Mouse (Mus musculus): ENCODE results near the gene Gmpr. TPM values are rescaled to one million over a fixed set of nuclear protein-coding genes. Genes with fewer than 3 reads are reported as not detected.
A peak's percentile ranks its signal among the peaks of the same experiment; 100 is the strongest.
"Not testable (repeated sequence)": the region's sequence is repeated elsewhere in the genome, so short reads cannot be mapped to it uniquely, and the experiment has no call there.

Gmpr gene
- polyA plus RNA-seq, 1 experiment from 2014 or later = 62.4 TPM

GRCm38 (mm10) chr13:45475297-45475696, 31.9 kb upstream of the Gmpr start:
- ATAC-seq (ENCODE audit: low FRiP score, low TSS enrichment) = no peak
- H3K4me3 ChIP-seq (ENCODE audit: low read length) = no peak overlapping the region
- no peaks in the 10 kb centered on the region for H3K27me3 ChIP-seq (ENCODE audit: insufficient read depth, low read length)
- H3K4me2 ChIP-seq (replicated peaks; ENCODE audit: low read depth, low read length) = no peak overlapping the region
- no peaks in the 10 kb centered on the region for H3K9me3 ChIP-seq (ENCODE audit: low read length)
- WGBS = 83% methylated on average over 8 of the region's 8 CpGs
- H3K27ac ChIP-seq (ENCODE audit: low read length) = no peak overlapping the region
- H3K36me3 ChIP-seq (ENCODE audit: insufficient read depth, low read length) = no peaks in the 10 kb centered on the region
- peaks cover 4% of the 10 kb centered on the region; the same call in 1 of the 2 replicates for H3K4me1 ChIP-seq (ENCODE audit: insufficient read depth, low read length)
- no peak overlapping the region for H3K9ac ChIP-seq (replicated peaks; ENCODE audit: low read length)

- 28% methylated on average over 3 of the region's 3 CpGs for WGBS
- H3K4me3 ChIP-seq (ENCODE audit: low read length) = no peak overlapping the region
- H3K9me3 ChIP-seq (ENCODE audit: low read length) = no peaks in the 10 kb centered on the region
- ATAC-seq (ENCODE audit: low FRiP score, low TSS enrichment) = peak; percentile 57
- H3K9ac ChIP-seq (replicated peaks; ENCODE audit: low read length) = no peak overlapping the region
- H3K4me2 ChIP-seq (replicated peaks; ENCODE audit: low read depth, low read length) = no peak overlapping the region
- H3K27ac ChIP-seq (ENCODE audit: low read length) = no peak overlapping the region
- H3K36me3 ChIP-seq (ENCODE audit: insufficient read depth, low read length) = no peaks in the 10 kb centered on the region
- no peaks in the 10 kb centered on the region for H3K4me1 ChIP-seq (ENCODE audit: insufficient read depth, low read length)
- H3K27me3 ChIP-seq (ENCODE audit: insufficient read depth, low read length) = no peaks in the 10 kb centered on the region
Observed at GRCm38 (mm10) chr13:45477183-45477582, 30.1 kb upstream of the Gmpr start.

GRCm38 (mm10) chr13:45479951-45480350, 27.3 kb upstream of the Gmpr start:
- ATAC-seq (ENCODE audit: low FRiP score, low TSS enrichment) = no peak
- Histone ChIP-seq H3K27ac (ENCODE audit: low read length) (no peak overlapping the region), H3K9ac (replicated peaks; ENCODE audit: low read length) (no peak overlapping the region), H3K9me3 (ENCODE audit: low read length) (peaks cover 5% of the 10 kb centered on the region; the same call in 1 of the 2 replicates), H3K36me3 (ENCODE audit: insufficient read depth, low read length) (no peaks in the 10 kb centered on the region), H3K4me1 (ENCODE audit: insufficient read depth, low read length) (no peaks in the 10 kb centered on the region), H3K4me2 (replicated peaks; ENCODE audit: low read depth, low read length) (no peak overlapping the region), H3K4me3 (ENCODE audit: low read length) (no peak overlapping the region), H3K27me3 (ENCODE audit: insufficient read depth, low read length) (no peaks in the 10 kb centered on the region)
- WGBS = 64% methylated on average over 6 of the region's 6 CpGs

- Histone ChIP-seq H3K4me1 (ENCODE audit: insufficient read depth, low read length) (no peaks in the 10 kb centered on the region), H3K27ac (ENCODE audit: low read length) (no peak overlapping the region), H3K9ac (replicated peaks; ENCODE audit: low read length) (no peak overlapping the region), H3K9me3 (ENCODE audit: low read length) (peaks cover 5% of the 10 kb centered on the region; the same call in 1 of the 2 replicates), H3K27me3 (ENCODE audit: insufficient read depth, low read length) (no peaks in the 10 kb centered on the region), H3K4me3 (ENCODE audit: low read length) (no peak overlapping the region), H3K4me2 (replicated peaks; ENCODE audit: low read depth, low read length) (no peak overlapping the region), H3K36me3 (ENCODE audit: insufficient read depth, low read length) (no peaks in the 10 kb centered on the region)
- WGBS = 82% methylated on average over 2 of the region's 2 CpGs
- ATAC-seq (ENCODE audit: low FRiP score, low TSS enrichment) = no peak
Observed at GRCm38 (mm10) chr13:45483215-45483614, 24.0 kb upstream of the Gmpr start.

GRCm38 (mm10) chr13:45483949-45484348, 23.3 kb upstream of the Gmpr start:
- not testable (repeated sequence) for H3K4me2 ChIP-seq (replicated peaks; ENCODE audit: low read depth, low read length); H3K9me3 ChIP-seq (ENCODE audit: low read length); H3K36me3 ChIP-seq (ENCODE audit: insufficient read depth, low read length); ATAC-seq (ENCODE audit: low FRiP score, low TSS enrichment); H3K27me3 ChIP-seq (ENCODE audit: insufficient read depth, low read length); H3K4me1 ChIP-seq (ENCODE audit: insufficient read depth, low read length); H3K27ac ChIP-seq (ENCODE audit: low read length); H3K4me3 ChIP-seq (ENCODE audit: low read length); H3K9ac ChIP-seq (replicated peaks; ENCODE audit: low read length)
- WGBS = 93% methylated on average over 16 of the region's 16 CpGs

GRCm38 (mm10) chr13:45485602-45486001, 21.6 kb upstream of the Gmpr start:
- Histone ChIP-seq H3K4me2 (replicated peaks; ENCODE audit: low read depth, low read length) (no peak overlapping the region), H3K9me3 (ENCODE audit: low read length) (peaks cover 5% of the 10 kb centered on the region; the same call in 1 of the 2 replicates)
- WGBS = 68% methylated on average over 4 of the region's 4 CpGs

GRCm38 (mm10) chr13:45486598-45486997, 20.6 kb upstream of the Gmpr start:
- Histone ChIP-seq H3K27me3 (ENCODE audit: insufficient read depth, low read length) (no peaks in the 10 kb centered on the region), H3K9ac (replicated peaks; ENCODE audit: low read length) (no peak overlapping the region), H3K9me3 (ENCODE audit: low read length) (peaks cover 5% of the 10 kb centered on the region; the same call in 1 of the 2 replicates), H3K27ac (ENCODE audit: low read length) (no peak overlapping the region), H3K36me3 (ENCODE audit: insufficient read depth, low read length) (no peaks in the 10 kb centered on the region), H3K4me2 (replicated peaks; ENCODE audit: low read depth, low read length) (no peak overlapping the region), H3K4me1 (ENCODE audit: insufficient read depth, low read length) (no peaks in the 10 kb centered on the region), H3K4me3 (ENCODE audit: low read length) (no peak overlapping the region)
- 35% methylated on average over 2 of the region's 2 CpGs for WGBS
- peak; percentile 77 for ATAC-seq (ENCODE audit: low FRiP score, low TSS enrichment)

More at GRCm38 (mm10) chr13:45485602-45486001, 21.6 kb upstream of the Gmpr start:
- no peak overlapping the region for H3K9ac ChIP-seq (replicated peaks; ENCODE audit: low read length)
- H3K4me1 ChIP-seq (ENCODE audit: insufficient read depth, low read length) = no peaks in the 10 kb centered on the region
- ATAC-seq (ENCODE audit: low FRiP score, low TSS enrichment) = no peak
- no peaks in the 10 kb centered on the region for H3K36me3 ChIP-seq (ENCODE audit: insufficient read depth, low read length)
- H3K4me3 ChIP-seq (ENCODE audit: low read length) = no peak overlapping the region
- H3K27ac ChIP-seq (ENCODE audit: low read length) = no peak overlapping the region
- H3K27me3 ChIP-seq (ENCODE audit: insufficient read depth, low read length) = no peaks in the 10 kb centered on the region

- no peaks in the 10 kb centered on the region for H3K9me3 ChIP-seq (ENCODE audit: low read length)
- no peaks in the 10 kb centered on the region for H3K27me3 ChIP-seq (ENCODE audit: insufficient read depth, low read length)
- 79% methylated on average over 7 of the region's 8 CpGs for WGBS
- H3K4me1 ChIP-seq (ENCODE audit: insufficient read depth, low read length) = no peaks in the 10 kb centered on the region
- no peak overlapping the region for H3K9ac ChIP-seq (replicated peaks; ENCODE audit: low read length)
- H3K27ac ChIP-seq (ENCODE audit: low read length) = no peak overlapping the region
- H3K36me3 ChIP-seq (ENCODE audit: insufficient read depth, low read length) = no peaks in the 10 kb centered on the region
- no peak overlapping the region for H3K4me2 ChIP-seq (replicated peaks; ENCODE audit: low read depth, low read length)
- H3K4me3 ChIP-seq (ENCODE audit: low read length) = no peak overlapping the region
- no peak for ATAC-seq (ENCODE audit: low FRiP score, low TSS enrichment)
Observed at GRCm38 (mm10) chr13:45491991-45492732, 15.1 kb upstream of the Gmpr start.

- Histone ChIP-seq H3K4me2 (replicated peaks; ENCODE audit: low read depth, low read length) (peak overlapping the region; percentile 29), H3K9me3 (ENCODE audit: low read length) (no peaks in the 10 kb centered on the region), H3K4me3 (ENCODE audit: low read length) (no peak overlapping the region), H3K9ac (replicated peaks; ENCODE audit: low read length) (no peak overlapping the region), H3K27ac (ENCODE audit: low read length) (no peak overlapping the region), H3K36me3 (ENCODE audit: insufficient read depth, low read length) (no peaks in the 10 kb centered on the region), H3K27me3 (ENCODE audit: insufficient read depth, low read length) (no peaks in the 10 kb centered on the region), H3K4me1 (ENCODE audit: insufficient read depth, low read length) (no peaks in the 10 kb centered on the region)
- WGBS = 45% methylated on average over 10 of the region's 10 CpGs
- no peak for ATAC-seq (ENCODE audit: low FRiP score, low TSS enrichment)
Observed at GRCm38 (mm10) chr13:45493846-45494245, 13.4 kb upstream of the Gmpr start.

GRCm38 (mm10) chr13:45498623-45499022, 8.6 kb upstream of the Gmpr start:
- no peak overlapping the region for H3K9ac ChIP-seq (replicated peaks; ENCODE audit: low read length)
- no peak for ATAC-seq (ENCODE audit: low FRiP score, low TSS enrichment)
- H3K36me3 ChIP-seq (ENCODE audit: insufficient read depth, low read length) = no peaks in the 10 kb centered on the region
- H3K4me2 ChIP-seq (replicated peaks; ENCODE audit: low read depth, low read length) = no peak overlapping the region
- no peaks in the 10 kb centered on the region for H3K4me1 ChIP-seq (ENCODE audit: insufficient read depth, low read length)
- H3K27ac ChIP-seq (ENCODE audit: low read length) = no peak overlapping the region
- H3K4me3 ChIP-seq (ENCODE audit: low read length) = no peak overlapping the region
- no peaks in the 10 kb centered on the region for H3K9me3 ChIP-seq (ENCODE audit: low read length)
- 83% methylated on average over 3 of the region's 3 CpGs for WGBS
- H3K27me3 ChIP-seq (ENCODE audit: insufficient read depth, low read length) = no peaks in the 10 kb centered on the region

All from kidney, embryonic 16.5 days (tissue).